Mouse (Mus musculus) heart, postnatal 4 days (tissue): ENCODE results near the gene Plk5. TPM values are rescaled to one million over a fixed set of nuclear protein-coding genes. Genes with fewer than 3 reads are reported as not detected.

Experiments used
- DNase-seq: peaks from one replicate; pipeline ENCODE4 v3.0.0; 2021
- total RNA-seq, 2 experiments: library from RNA; stranded (reverse); gene quantifications; 2 replicates each; pipeline ENCODE4 v1.2.3; 2021

Gene Plk5
- not detected for total RNA-seq

- DNase-seq: no peak
Observed at GRCm38 (mm10) chr10:80356001-80356682, at the start of gene Plk5. Gene Plk5, plus strand, starts transcription at chr10:80356459.

DNA sequence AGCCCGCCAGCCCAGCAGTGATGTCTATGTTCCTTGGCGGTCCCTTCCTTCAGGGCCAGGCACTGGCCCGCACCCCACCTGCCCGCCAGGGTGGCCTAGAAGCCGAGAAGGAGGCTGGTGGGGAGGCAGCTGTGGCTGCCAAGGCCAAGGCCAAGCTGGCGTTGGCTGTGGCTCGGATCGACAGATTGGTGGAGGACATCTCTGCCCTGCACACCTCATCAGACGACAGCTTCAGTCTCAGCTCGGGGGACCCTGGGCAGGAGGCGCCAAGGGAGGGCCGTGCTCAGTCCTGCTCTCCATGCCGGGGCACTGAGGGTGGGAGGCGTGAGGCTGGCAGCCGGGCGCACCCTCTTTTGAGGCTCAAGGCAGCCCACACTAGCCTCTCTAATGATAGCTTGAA lies 44.7 kb upstream of the Plk5 start:
- no peak for DNase-seq

DNA sequence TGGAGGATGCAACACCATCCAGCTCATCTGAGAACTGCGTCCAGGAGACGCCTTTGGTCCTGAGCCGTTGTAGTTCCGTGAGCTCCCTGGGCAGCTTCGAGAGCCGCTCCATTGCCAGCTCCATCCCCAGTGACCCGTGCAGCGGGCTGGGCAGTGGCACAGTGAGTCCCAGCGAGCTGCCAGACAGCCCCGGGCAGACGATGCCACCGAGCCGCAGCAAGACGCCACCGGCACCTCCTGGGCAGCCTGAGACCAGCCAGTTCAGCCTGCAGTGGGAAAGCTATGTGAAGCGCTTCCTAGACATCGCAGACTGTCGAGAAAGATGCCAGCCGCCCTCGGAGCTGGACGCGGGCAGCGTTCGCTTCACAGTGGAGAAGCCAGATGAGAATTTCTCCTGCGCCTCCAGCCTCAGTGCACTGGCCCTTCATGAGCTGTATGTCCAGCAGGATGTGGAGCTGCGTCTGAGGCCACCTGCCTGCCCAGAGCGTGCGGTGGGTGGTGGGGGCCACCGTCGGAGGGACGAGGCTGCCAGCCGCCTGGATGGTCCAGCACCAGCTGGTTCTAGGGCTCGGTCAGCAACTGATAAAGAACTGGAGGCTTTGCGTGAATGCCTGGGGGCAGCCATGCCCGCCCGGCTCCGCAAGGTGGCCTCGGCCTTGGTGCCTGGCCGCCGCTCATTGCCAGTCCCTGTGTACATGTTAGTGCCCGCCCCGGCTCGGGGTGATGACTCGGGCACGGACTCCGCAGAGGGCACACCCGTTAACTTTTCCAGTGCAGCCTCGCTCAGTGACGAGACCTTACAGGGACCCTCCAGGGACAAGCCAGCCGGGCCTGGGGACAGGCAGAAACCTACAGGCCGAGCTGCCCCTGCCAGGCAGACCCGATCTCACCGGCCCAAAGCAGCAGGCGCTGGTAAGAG lies 43.4 kb upstream of the Plk5 start:
- DNase-seq: no peak

GRCm38 (mm10) chr10:80313627-80314201 lies 42.5 kb upstream of the Plk5 start:
- DNase-seq: peak; percentile 54

GRCm38 (mm10) chr10:80314494-80315001 lies 41.7 kb upstream of the Plk5 start:
- no peak for DNase-seq

DNA sequence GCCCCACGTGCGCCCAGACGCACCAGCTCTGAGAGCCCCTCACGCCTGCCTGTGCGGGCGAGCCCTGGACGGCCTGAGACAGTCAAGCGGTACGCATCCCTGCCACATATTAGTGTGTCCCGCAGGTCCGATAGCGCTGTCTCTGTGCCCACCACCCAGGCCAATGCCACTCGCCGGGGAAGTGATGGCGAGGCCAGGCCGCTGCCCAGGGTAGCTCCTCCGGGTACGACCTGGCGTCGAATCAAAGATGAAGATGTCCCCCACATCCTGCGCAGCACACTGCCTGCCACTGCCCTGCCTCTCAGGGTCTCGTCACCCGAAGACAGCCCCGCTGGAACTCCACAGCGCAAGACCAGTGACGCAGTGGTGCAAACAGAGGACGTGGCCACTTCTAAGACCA lies 40.9 kb upstream of the Plk5 start:
- no peak for DNase-seq

GRCm38 (mm10) chr10:80316359-80316781 lies 39.9 kb upstream of the Plk5 start:
- peak; percentile 63 for DNase-seq

DNA sequence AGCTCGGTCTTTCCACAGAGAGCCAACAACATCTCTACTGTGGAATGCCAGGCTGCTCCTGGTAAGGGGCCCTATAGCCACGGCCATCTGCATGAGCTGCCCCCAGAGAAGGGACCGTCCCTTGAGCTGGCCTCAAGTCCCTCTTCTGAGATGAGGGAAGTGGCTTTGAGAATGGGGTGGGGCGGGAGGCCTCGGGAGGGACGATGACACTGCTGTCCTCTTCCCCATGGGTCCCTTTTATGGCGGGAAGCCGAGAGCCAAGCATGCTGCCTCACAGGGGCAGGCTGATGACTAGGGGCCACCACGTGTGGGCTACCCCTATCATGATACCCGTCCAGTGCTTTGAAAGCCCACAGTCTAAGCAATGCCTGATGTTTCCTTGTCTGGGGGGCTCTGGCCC lies 39.2 kb upstream of the Plk5 start:
- no peak for DNase-seq

GRCm38 (mm10) chr10:80320340-80320760 lies 35.9 kb upstream of the Plk5 start, which contains the start of gene 2310011J03Rik:
Gene 2310011J03Rik, minus strand, starts transcription at chr10:80320537.
- peak; percentile 93 for DNase-seq

GRCm38 (mm10) chr10:80321014-80321669 lies 35.1 kb upstream of the Plk5 start:
- DNase-seq: no peak

DNA sequence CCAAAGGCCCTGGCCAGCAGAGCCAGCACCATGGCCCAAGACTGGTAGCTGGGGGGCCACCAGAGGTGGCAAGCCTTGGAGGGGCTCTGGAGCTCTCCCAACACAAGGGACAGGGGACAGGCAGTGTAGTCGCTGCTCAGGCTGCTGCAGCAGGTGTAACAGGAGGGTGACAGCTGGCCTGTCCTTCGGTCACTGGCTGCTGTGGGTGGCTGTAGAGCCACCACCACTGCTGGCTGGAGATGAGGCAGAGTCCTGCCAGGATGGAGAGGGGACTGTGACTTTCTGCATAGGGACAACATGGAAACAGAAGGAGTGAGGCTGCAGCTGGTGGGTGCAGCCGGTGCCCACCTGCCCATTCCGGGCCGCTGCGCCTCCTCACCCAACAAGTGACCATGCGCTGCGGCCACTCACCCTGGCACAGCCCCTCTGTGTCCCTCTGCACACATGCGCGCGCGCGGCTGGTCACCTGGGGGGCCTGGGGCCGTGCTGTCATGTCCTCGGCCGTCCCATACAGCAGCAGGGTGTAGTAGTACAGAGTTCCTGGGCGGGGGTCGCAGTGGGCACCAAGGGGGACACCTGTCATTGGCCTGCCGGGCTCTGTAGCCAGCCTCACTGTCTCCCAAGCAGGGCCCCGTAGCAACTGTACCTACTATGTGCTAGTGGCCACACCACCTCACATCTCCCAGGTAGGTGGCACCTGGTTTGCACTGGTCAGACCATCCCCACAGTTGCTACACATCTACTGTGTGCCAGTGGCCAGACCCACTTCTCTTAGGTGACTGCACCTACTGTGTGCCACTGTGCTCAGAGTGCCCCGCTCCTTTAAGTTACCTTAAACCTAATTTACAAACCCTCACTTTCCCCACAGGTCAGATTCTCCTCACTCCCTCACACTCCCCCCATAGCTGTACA lies 34.3 kb upstream of the Plk5 start:
- DNase-seq: no peak

DNA sequence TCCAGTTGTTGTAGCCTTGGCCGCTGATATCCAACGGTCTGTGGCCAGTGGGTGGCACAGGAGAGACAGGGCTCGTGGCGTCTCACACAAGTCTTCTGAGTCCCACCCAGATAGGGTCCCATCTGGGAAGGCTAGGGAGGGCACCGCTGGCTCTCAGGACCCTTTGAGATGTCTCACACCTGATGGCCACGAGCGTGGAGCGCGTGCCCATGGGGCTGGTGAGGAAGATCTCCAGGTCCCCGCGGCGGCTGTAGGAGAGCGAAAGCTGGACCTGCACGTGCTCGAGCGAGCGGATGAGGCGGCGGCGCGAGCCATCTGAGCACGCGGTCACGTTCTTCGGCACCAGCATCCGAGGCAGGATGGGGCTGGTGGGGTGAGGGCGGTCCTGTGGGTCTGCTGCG lies 33.4 kb upstream of the Plk5 start:
- DNase-seq: peak; percentile 36

- DNase-seq: peak; percentile 74
Observed at GRCm38 (mm10) chr10:80323261-80324119, 32.8 kb upstream of the Plk5 start.

- DNase-seq: no peak
Observed at GRCm38 (mm10) chr10:80324120-80325037, 31.9 kb upstream of the Plk5 start.

GRCm38 (mm10) chr10:80325045-80325444 lies 31.2 kb upstream of the Plk5 start:
- DNase-seq: no peak

DNA sequence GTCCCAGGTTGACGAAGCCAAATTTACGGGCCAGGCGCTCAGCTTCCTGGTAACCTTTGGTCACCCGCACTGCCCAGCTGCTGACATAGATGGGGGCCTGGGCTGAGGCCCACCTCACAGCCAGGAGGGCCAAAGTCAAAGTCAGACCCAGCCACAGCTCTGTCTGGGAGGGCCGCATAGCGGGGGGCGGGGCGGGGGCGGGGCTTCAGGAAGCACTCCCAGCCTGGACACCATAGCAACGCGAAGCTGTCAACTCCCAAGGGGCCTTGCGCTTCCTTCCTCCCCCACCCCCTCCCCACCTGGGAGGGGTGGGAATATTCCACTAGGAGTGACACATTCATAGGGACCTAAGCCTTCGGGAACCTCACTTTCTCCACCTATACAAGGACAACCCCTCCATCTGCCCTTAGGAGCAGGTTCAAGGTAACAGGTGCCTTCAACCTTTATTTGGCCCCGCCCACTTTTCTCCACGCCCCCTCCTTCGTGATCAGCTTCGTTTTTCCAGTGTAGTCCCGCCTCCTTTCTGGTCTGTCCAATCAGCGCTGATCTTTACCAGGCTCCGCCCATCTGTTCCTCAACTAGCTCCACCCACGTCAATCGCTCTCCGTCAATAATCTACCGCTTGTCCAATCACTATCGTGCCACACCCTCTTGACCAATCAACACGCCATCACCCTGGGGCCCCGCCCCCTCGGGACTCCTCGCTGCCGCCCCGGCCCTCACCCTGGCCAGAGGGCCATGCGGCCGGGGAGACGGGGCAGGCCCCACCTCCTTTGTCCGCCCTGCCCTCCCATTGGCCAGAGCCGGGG lies 26.8 kb upstream of the Plk5 start, which contains the start of the genes Pcsk4 and Reep6:
TSS of gene Pcsk4 (minus strand) at position 226 of the 809 bp plus-strand sequence.
TSS of gene Reep6 (plus strand) at position 681 of the 809 bp plus-strand sequence.
- DNase-seq: peak; percentile 95

DNA sequence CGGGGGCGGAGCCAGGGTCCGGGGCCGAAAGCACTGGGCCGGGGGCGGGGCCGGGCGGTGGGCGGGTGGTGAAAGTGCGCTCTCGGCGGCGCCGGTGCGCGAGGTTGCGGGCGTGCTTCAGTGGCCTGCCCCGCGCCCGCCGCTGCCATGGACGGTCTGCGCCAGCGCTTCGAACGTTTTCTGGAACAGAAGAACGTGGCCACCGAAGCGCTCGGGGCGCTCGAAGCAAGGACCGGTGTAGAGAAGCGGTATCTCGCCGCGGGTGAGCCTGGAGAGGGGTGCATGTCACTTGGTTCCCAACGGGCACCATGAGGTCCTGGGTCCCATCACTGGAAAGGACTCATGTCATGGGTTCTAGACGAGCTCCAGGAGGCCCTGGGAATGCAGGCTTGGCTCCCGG lies 26.2 kb upstream of the Plk5 start:
- no peak for DNase-seq

- no peak for DNase-seq
Observed at GRCm38 (mm10) chr10:80330888-80331287, 25.4 kb upstream of the Plk5 start.
